In genomic region chr9:66646226-66646625, GRCm38 (mm10) we compare ENCODE assay signal across 8 mouse cellular contexts. TPM values are rescaled to one million over a fixed set of nuclear protein-coding genes. Genes with fewer than 3 reads are reported as not detected.
DNase-seq lines count a peak whose midpoint lies in the region; ATAC-seq lines count a peak whose summit lies in the region.

No protein-coding gene starts in this region.

- peak; percentile 81 for ATAC-seq in erythroblast, adult 5-6 weeks (replicated peaks; ENCODE audit: low FRiP score, poor library complexity, severe bottlenecking)
- ATAC-seq in heart, embryonic 11.5 days (replicated peaks; ENCODE audit: insufficient number of reproducible peaks, low FRiP score, low TSS enrichment), result 0 out of 2 replicates have a peak, but pooled peaks have one; percentile 68
- peak; percentile 70; the same call in 1 of the 2 replicates for ATAC-seq in kidney, embryonic 15.5 days (replicated peaks; ENCODE audit: low FRiP score)
- ATAC-seq in limb, embryonic 15.5 days (ENCODE audit: insufficient number of reproducible peaks, low FRiP score, low TSS enrichment, low read depth), result peak; percentile 68; the same call in 1 of the 2 replicates
- ATAC-seq in stomach, embryonic 14.5 days (ENCODE audit: insufficient number of reproducible peaks, insufficient read depth, low FRiP score, low read depth), result peak; percentile 84; the same call in 1 of the 2 replicates

- H3K27ac ChIP-seq in heart, embryonic 11.5 days (ENCODE audit: low read depth, low read length), result no peak overlapping the region
- H3K27ac ChIP-seq in kidney, embryonic 15.5 days, result no peak overlapping the region
- H3K27ac ChIP-seq in limb, embryonic 15.5 days, result no peak overlapping the region
- no peak overlapping the region for H3K27ac ChIP-seq in stomach, embryonic 14.5 days (ENCODE audit: low read length)

- no peaks in the 10 kb centered on the region for H3K27me3 ChIP-seq in heart, embryonic 11.5 days (ENCODE audit: control insufficient read depth, insufficient read depth, low read length)
- no peaks in the 10 kb centered on the region for H3K27me3 ChIP-seq in kidney, embryonic 15.5 days
- no peaks in the 10 kb centered on the region for H3K27me3 ChIP-seq in limb, embryonic 15.5 days
- no peaks in the 10 kb centered on the region for H3K27me3 ChIP-seq in stomach, embryonic 14.5 days (ENCODE audit: control insufficient read depth, insufficient read depth, low read length)

- H3K9me3 ChIP-seq in heart, embryonic 11.5 days (replicated peaks; ENCODE audit: control insufficient read depth, low read length), result no peaks in the 10 kb centered on the region
- no peaks in the 10 kb centered on the region for H3K9me3 ChIP-seq in kidney, embryonic 15.5 days (replicated peaks)
- H3K9me3 ChIP-seq in limb, embryonic 15.5 days, result no peaks in the 10 kb centered on the region
- no peaks in the 10 kb centered on the region for H3K9me3 ChIP-seq in stomach, embryonic 14.5 days (ENCODE audit: control insufficient read depth, low read depth, low read length)

- no peak overlapping the region for H3K4me2 ChIP-seq in heart, embryonic 11.5 days
- H3K4me2 ChIP-seq in kidney, embryonic 15.5 days, result no peak overlapping the region
- H3K4me2 ChIP-seq in limb, embryonic 15.5 days, result no peak overlapping the region
- no peak overlapping the region for H3K4me2 ChIP-seq in stomach, embryonic 14.5 days (replicated peaks; ENCODE audit: low read depth, low read length)

- peak; percentile 69 for DNase-seq in CD4-positive helper T cell, adult 2 months (ENCODE audit: low read depth, low spot score)
- peak; percentile 95 for DNase-seq in brain, adult 2 months (ENCODE audit: low read depth, low spot score)
- DNase-seq in neural tube, embryonic 10.5 days (ENCODE audit: extremely low spot score, low spot score), result peak; percentile 87

- no peak overlapping the region for H3K9ac ChIP-seq in heart, embryonic 11.5 days (ENCODE audit: low read depth, low read length)
- H3K9ac ChIP-seq in kidney, embryonic 15.5 days, result no peak overlapping the region
- no peak overlapping the region for H3K9ac ChIP-seq in limb, embryonic 15.5 days
- H3K9ac ChIP-seq in stomach, embryonic 14.5 days (replicated peaks; ENCODE audit: low read depth, low read length), result no peak overlapping the region

- no peaks in the 10 kb centered on the region for H3K36me3 ChIP-seq in heart, embryonic 11.5 days (ENCODE audit: control insufficient read depth, insufficient read depth, low read length)
- no peaks in the 10 kb centered on the region for H3K36me3 ChIP-seq in kidney, embryonic 15.5 days
- H3K36me3 ChIP-seq in limb, embryonic 15.5 days, result no peaks in the 10 kb centered on the region
- no peaks in the 10 kb centered on the region for H3K36me3 ChIP-seq in stomach, embryonic 14.5 days (ENCODE audit: control insufficient read depth, insufficient read depth, low read length)

- 14% methylated on average over 7 of the region's 7 CpGs for WGBS in heart, embryonic 11.5 days (ENCODE audit: insufficient replicate concordance)
- 18% methylated on average over 7 of the region's 7 CpGs for WGBS in kidney, embryonic 15.5 days
- WGBS in limb, embryonic 15.5 days, result 12% methylated on average over 7 of the region's 7 CpGs
- 15% methylated on average over 7 of the region's 7 CpGs for WGBS in stomach, embryonic 14.5 days

- no peaks in the 10 kb centered on the region for H3K4me1 ChIP-seq in heart, embryonic 11.5 days (ENCODE audit: control insufficient read depth, insufficient read depth, low read length)
- peaks cover 2% of the 10 kb centered on the region; the same call in 1 of the 2 replicates for H3K4me1 ChIP-seq in kidney, embryonic 15.5 days
- H3K4me1 ChIP-seq in limb, embryonic 15.5 days, result peaks cover 5% of the 10 kb centered on the region; the same call in 1 of the 2 replicates
- no peaks in the 10 kb centered on the region for H3K4me1 ChIP-seq in stomach, embryonic 14.5 days (ENCODE audit: control insufficient read depth, insufficient read depth, low read length)

- no peak overlapping the region for H3K4me3 ChIP-seq in heart, embryonic 11.5 days (ENCODE audit: low read depth, low read length)
- no peak overlapping the region for H3K4me3 ChIP-seq in kidney, embryonic 15.5 days (replicated peaks)
- H3K4me3 ChIP-seq in limb, embryonic 15.5 days, result no peak overlapping the region
- no peak overlapping the region for H3K4me3 ChIP-seq in stomach, embryonic 14.5 days (ENCODE audit: low read depth, low read length)

RNA-seq across cellular contexts. Expression of gene Usp3, which starts 53.3 kb away (rescaled TPM):
- 13.6 and 24.6 TPM in 2 replicates for total RNA-seq in erythroblast, adult 5-6 weeks (2015; ENCODE audit: low replicate concordance)
- 29.6 and 31.6 TPM in 2 replicates for total RNA-seq in erythroblast, adult 5-6 weeks (2017; ENCODE audit: low replicate concordance)
- 45.0 and 47.6 TPM in 2 replicates for polyA plus RNA-seq in heart, embryonic 11.5 days (2014; fragmentation: Nextera tagmentation; extraction: Ambion mirVana)
- 66.2 and 68.0 TPM in 2 replicates for polyA plus RNA-seq in kidney, embryonic 15.5 days (2015; fragmentation: Nextera tagmentation; extraction: Ambion mirVana)
- polyA plus RNA-seq in limb, embryonic 15.5 days (2015; fragmentation: Nextera tagmentation; extraction: Ambion mirVana), result 56.8 and 65.1 TPM in 2 replicates
- polyA plus RNA-seq in stomach, embryonic 14.5 days (2014; fragmentation: Nextera tagmentation; extraction: Ambion mirVana), result 74.3 and 81.4 TPM in 2 replicates
